Mouse (Mus musculus) lung, adult 2 months (tissue): ENCODE data around the gene Tmtc1.

Experiments used
- CTCF ChIP-seq: fragments of 200-500 bp; IDR thresholded peaks from 2 replicates; pipeline ENCODE4 v1.5.1; 2011; ENCODE audit warnings: mild to moderate bottlenecking, low read length, control low read depth; ENCODE audit not compliant: insufficient read depth
- POLR2A ChIP-seq: fragments of 200-500 bp; IDR thresholded peaks from 2 replicates; pipeline ENCODE4 v1.6.1; 2011; ENCODE audit warnings: low read depth, mild to moderate bottlenecking, control low read depth, low read length, borderline replicate concordance; ENCODE audit errors: extremely low read depth

DNA sequence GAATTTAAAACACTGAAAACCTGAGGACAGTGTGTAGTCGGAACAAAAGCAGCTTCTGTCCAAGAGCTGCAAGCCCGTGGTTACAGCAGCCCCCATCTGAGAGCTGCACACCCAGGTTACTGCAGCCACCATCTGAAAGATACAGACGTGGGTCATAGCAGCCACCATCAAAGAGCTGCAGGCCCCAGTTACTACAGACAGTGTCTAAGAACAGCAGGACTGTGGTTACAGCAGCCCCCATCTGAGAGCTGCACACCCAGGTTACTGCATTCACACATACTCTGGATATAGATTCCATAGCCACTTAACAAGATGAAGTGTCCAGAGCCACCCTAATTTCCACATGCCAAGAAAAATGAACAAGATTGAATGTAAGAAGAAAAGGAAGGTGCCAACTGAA lies 216.6 kb downstream of the Tmtc1 start:
- TF ChIP-seq CTCF (no peak), POLR2A (no peak)
